Mouse (Mus musculus): ENCODE results near the gene Rapgef4. TPM values are rescaled to one million over a fixed set of nuclear protein-coding genes. Genes with fewer than 3 reads are reported as not detected.

Gene Rapgef4
- total and polyA plus RNA-seq, 3 experiments: 15.3 to 38.9 (median 25.4) TPM

GRCm38 (mm10) chr2:72247819-72248218 is 266.8 kb downstream of the Rapgef4 start:
- Histone ChIP-seq H3K27ac (no peak overlapping the region), H3K4me1 (ENCODE audit: control insufficient read depth, insufficient read depth, low read length) (no peaks in the 10 kb centered on the region), H3K9ac (ENCODE audit: low read depth, low read length) (no peak overlapping the region), H3K79me2 (replicated peaks; ENCODE audit: control insufficient read depth, insufficient read depth, low read length) (no peaks in the 10 kb centered on the region), H3K36me3 (ENCODE audit: control insufficient read depth, insufficient read depth, low read length) (peaks cover 6% of the 10 kb centered on the region), H3K27me3 (ENCODE audit: control insufficient read depth, insufficient read depth, low read length) (no peaks in the 10 kb centered on the region), H3K4me3 (no peak overlapping the region)
- no peak for DNase-seq
- WGBS: 95% methylated on average over 6 of the region's 6 CpGs
- TF ChIP-seq EP300 (IDR thresholded peaks at IDR 0.05; ENCODE audit: insufficient read depth, low read depth, low read length) (no peak), POLR2A (IDR thresholded peaks at IDR 0.05; ENCODE audit: insufficient read depth, low read depth, low read length) (no peak), CTCF (IDR thresholded peaks at IDR 0.05) (no peak)
- intact Hi-C loops (cut with DNase I): no loop called here

- Histone ChIP-seq H3K9ac (ENCODE audit: low read depth, low read length) (no peak overlapping the region), H3K4me1 (ENCODE audit: control insufficient read depth, insufficient read depth, low read length) (no peaks in the 10 kb centered on the region), H3K79me2 (replicated peaks; ENCODE audit: control insufficient read depth, insufficient read depth, low read length) (no peaks in the 10 kb centered on the region), H3K36me3 (ENCODE audit: control insufficient read depth, insufficient read depth, low read length) (no peaks in the 10 kb centered on the region), H3K27ac (no peak overlapping the region), H3K4me3 (no peak overlapping the region), H3K27me3 (ENCODE audit: control insufficient read depth, insufficient read depth, low read length) (no peaks in the 10 kb centered on the region)
- intact Hi-C loops (cut with DNase I): no loop called here
- no peak for DNase-seq
- 82% methylated on average over 18 of the region's 18 CpGs for WGBS
- TF ChIP-seq POLR2A (IDR thresholded peaks at IDR 0.05; ENCODE audit: insufficient read depth, low read depth, low read length): no peak
- no peak for TF ChIP-seq CTCF (IDR thresholded peaks at IDR 0.05)
- no peak for TF ChIP-seq EP300 (IDR thresholded peaks at IDR 0.05; ENCODE audit: insufficient read depth, low read depth, low read length)
Observed at GRCm38 (mm10) chr2:72252510-72253505, 271.8 kb downstream of the Rapgef4 start.

GRCm38 (mm10) chr2:72253882-72254281 is 272.8 kb downstream of the Rapgef4 start:
- no peaks in the 10 kb centered on the region for H3K79me2 ChIP-seq (replicated peaks; ENCODE audit: control insufficient read depth, insufficient read depth, low read length)
- H3K9ac ChIP-seq (ENCODE audit: low read depth, low read length): no peak overlapping the region
- no peaks in the 10 kb centered on the region for H3K27me3 ChIP-seq (ENCODE audit: control insufficient read depth, insufficient read depth, low read length)
- H3K36me3 ChIP-seq (ENCODE audit: control insufficient read depth, insufficient read depth, low read length): no peaks in the 10 kb centered on the region
- no peak for DNase-seq
- no peak overlapping the region for H3K27ac ChIP-seq
- TF ChIP-seq CTCF (IDR thresholded peaks at IDR 0.05) (no peak), EP300 (IDR thresholded peaks at IDR 0.05; ENCODE audit: insufficient read depth, low read depth, low read length) (no peak), POLR2A (IDR thresholded peaks at IDR 0.05; ENCODE audit: insufficient read depth, low read depth, low read length) (no peak)
- no peak overlapping the region for H3K4me3 ChIP-seq
- WGBS: 52% methylated on average over 4 of the region's 4 CpGs
- no peaks in the 10 kb centered on the region for H3K4me1 ChIP-seq (ENCODE audit: control insufficient read depth, insufficient read depth, low read length)
- intact Hi-C loops (cut with DNase I): no loop called here

- no peak overlapping the region for H3K4me3 ChIP-seq
- no peak overlapping the region; the same call in 1 of the 2 replicates for H3K27ac ChIP-seq
Observed at GRCm38 (mm10) chr2:72254813-72255582, 274.0 kb downstream of the Rapgef4 start.

GRCm38 (mm10) chr2:72260704-72261103 is 279.7 kb downstream of the Rapgef4 start:
- Histone ChIP-seq H3K4me3 (no peak overlapping the region), H3K27me3 (ENCODE audit: control insufficient read depth, insufficient read depth, low read length) (no peaks in the 10 kb centered on the region), H3K79me2 (replicated peaks; ENCODE audit: control insufficient read depth, insufficient read depth, low read length) (no peaks in the 10 kb centered on the region), H3K4me1 (ENCODE audit: control insufficient read depth, insufficient read depth, low read length) (no peaks in the 10 kb centered on the region), H3K9ac (ENCODE audit: low read depth, low read length) (no peak overlapping the region), H3K36me3 (ENCODE audit: control insufficient read depth, insufficient read depth, low read length) (no peaks in the 10 kb centered on the region), H3K27ac (no peak overlapping the region)
- intact Hi-C loops (cut with DNase I): no loop called here
- WGBS: 84% methylated on average over 1 of the region's 1 CpGs
- DNase-seq: no peak
- TF ChIP-seq CTCF (IDR thresholded peaks at IDR 0.05): no peak
- TF ChIP-seq POLR2A (IDR thresholded peaks at IDR 0.05; ENCODE audit: insufficient read depth, low read depth, low read length): no peak
- TF ChIP-seq EP300 (IDR thresholded peaks at IDR 0.05; ENCODE audit: insufficient read depth, low read depth, low read length): no peak

More at GRCm38 (mm10) chr2:72254813-72255582, 274.0 kb downstream of the Rapgef4 start:
- WGBS: 20% methylated on average over 14 of the region's 14 CpGs
- H3K36me3 ChIP-seq (ENCODE audit: control insufficient read depth, insufficient read depth, low read length): no peaks in the 10 kb centered on the region
- DNase-seq: no peak
- intact Hi-C loops (cut with DNase I): no loop called here
- H3K9ac ChIP-seq (ENCODE audit: low read depth, low read length): no peak overlapping the region
- no peaks in the 10 kb centered on the region for H3K27me3 ChIP-seq (ENCODE audit: control insufficient read depth, insufficient read depth, low read length)
- TF ChIP-seq EP300 (IDR thresholded peaks at IDR 0.05; ENCODE audit: insufficient read depth, low read depth, low read length): no peak
- TF ChIP-seq POLR2A (IDR thresholded peaks at IDR 0.05; ENCODE audit: insufficient read depth, low read depth, low read length): no peak
- TF ChIP-seq CTCF (IDR thresholded peaks at IDR 0.05): no peak
- H3K4me1 ChIP-seq (ENCODE audit: control insufficient read depth, insufficient read depth, low read length): no peaks in the 10 kb centered on the region
- H3K79me2 ChIP-seq (replicated peaks; ENCODE audit: control insufficient read depth, insufficient read depth, low read length): no peaks in the 10 kb centered on the region

Data from heart, adult 2 months (tissue).